Mouse (Mus musculus) embryo, embryonic 9.5 days (tissue): ENCODE measurements around the gene Tcf7l1.

Source experiments
- DNase-seq: peaks from one replicate; pipeline ENCODE4 v3.0.0-alpha.2; 2017; ENCODE audit errors: extremely low spot score

Gene Tcf7l1

GRCm38 (mm10) chr6:72593011-72593803 lies 195.8 kb downstream of the Tcf7l1 start:
- no peak for DNase-seq

DNA sequence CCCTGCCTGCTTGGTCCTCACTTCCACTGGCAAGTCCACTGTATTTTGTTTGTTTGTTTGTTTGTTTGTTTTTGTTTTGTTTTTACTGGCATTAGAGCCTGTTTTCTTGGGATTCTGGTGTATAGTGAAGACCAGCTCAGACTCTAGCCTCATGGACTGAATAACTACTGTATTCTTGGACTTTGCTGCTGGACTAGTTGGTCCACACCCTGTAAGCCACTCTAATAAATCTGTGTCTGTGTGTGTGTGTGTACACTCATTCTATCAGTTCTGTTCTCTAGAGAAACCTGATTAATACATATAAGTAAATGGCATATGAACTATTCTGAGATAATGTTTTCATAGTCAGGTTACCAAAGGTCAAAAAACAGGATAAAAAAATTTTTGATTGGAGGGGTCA lies 198.9 kb downstream of the Tcf7l1 start:
- DNase-seq = no peak

DNA sequence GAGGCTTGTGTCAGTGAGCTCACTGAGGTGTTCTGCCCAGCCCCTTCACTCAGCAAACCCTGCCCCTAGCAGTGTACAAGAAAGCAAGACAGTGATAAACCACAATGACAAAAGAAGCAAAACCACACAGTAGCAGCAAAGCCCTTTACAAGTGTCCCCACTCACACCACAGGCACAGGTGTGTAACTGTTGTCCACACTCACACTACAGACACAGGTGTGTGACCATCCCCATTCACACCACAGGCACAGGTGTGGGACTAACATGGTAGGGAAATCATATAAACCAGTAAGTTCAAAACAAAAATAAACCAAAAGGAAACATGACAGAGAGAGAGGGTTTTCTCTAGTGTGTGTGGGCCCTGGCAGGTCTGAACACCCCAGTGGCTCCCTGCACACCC lies 200.7 kb downstream of the Tcf7l1 start:
- no peak for DNase-seq

- DNase-seq = no peak
These were observed 202.4 kb downstream of the Tcf7l1 start for GRCm38 (mm10) chr6:72586701-72587100.

DNA sequence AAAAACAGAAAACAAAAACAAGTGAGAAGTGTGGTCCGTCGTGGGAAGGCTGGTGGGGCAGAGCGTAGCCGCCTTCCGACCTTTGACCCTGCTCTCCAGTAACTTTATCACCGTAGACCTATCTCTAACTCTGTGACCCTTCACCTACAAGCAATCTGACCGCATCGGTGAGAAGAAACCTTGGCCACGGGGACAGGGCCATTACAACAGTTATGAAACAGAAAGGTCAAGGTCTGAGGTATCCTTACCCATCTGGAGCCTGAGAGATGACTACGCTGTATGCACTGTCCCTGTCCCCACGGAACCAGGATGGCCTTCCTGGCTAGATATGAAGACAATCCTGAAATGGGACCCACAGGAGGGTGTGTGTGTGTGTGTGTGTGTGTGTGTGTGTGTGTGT lies 204.9 kb downstream of the Tcf7l1 start:
- no peak for DNase-seq

DNA sequence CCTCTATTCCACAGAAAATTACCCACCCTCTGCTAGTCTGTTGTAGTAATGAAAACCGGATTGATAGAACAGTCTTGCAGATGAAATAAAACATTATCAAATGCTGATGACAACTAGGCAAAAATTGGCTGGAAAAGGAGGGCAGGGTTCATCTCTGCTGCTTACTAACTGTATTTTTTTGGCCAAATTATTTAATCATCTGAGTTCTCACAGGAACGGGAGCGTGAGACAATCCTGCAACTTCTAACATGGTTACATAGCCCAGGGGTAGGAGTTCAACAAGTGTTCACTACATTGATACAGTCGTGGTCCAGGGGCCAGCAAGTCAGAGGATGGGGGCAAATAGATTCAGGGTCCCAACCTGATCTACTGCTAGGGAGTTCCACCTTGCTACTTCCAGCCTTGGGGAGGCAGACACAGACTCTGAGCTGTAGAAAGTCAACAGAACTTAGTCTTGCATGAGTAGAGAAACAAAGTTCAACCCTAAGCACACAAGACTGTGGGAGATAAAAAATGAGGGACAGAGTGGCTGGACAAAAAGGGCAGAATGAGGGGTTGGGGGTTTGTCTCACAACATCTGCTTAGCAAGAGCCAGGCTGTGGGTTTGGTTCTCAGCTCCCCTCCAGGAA lies 205.7 kb downstream of the Tcf7l1 start:
- no peak for DNase-seq

- no peak for DNase-seq
These were observed 207.2 kb downstream of the Tcf7l1 start for GRCm38 (mm10) chr6:72581625-72582382.
